Mouse (Mus musculus): ENCODE data around the gene Gm38392. TPM values are rescaled to one million over a fixed set of nuclear protein-coding genes. Genes with fewer than 3 reads are reported as not detected.

Gm38392 gene
- not detected in 2 replicates for polyA plus RNA-seq (2015; fragmentation: Nextera tagmentation; extraction: Ambion mirVana)

GRCm38 (mm10) chr3:88287110-88287509 lies at the start of gene Gm38392:
Gene Gm38392, minus strand, starts transcription at chr3:88287210.
- no peaks in the 10 kb centered on the region for H3K36me3 ChIP-seq (ENCODE audit: control insufficient read depth, insufficient read depth, low read length)
- H3K4me2 ChIP-seq (ENCODE audit: low read length), result no peak within 1 kb of the TSS
- H3K4me3 ChIP-seq (ENCODE audit: low read length), result no peak within 1 kb of the TSS
- H3K27me3 ChIP-seq (replicated peaks; ENCODE audit: control insufficient read depth, insufficient read depth, low read length), result no peaks in the 10 kb centered on the region
- no peaks in the 10 kb centered on the region for H3K4me1 ChIP-seq (ENCODE audit: control insufficient read depth, insufficient read depth, low read depth, low read length)
- H3K9me3 ChIP-seq (ENCODE audit: control insufficient read depth, low read length), result no peaks in the 10 kb centered on the region
- WGBS, result 98% methylated on average over 4 of the region's 4 CpGs
- H3K27ac ChIP-seq (ENCODE audit: low read depth, low read length), result no peak within 1 kb of the TSS
- ATAC-seq, result no peak
- no peak within 1 kb of the TSS for H3K9ac ChIP-seq (ENCODE audit: low read depth, low read length)

- Histone ChIP-seq H3K4me1 (ENCODE audit: control insufficient read depth, insufficient read depth, low read depth, low read length) (peaks cover 13% of the 10 kb centered on the region), H3K36me3 (ENCODE audit: control insufficient read depth, insufficient read depth, low read length) (no peaks in the 10 kb centered on the region), H3K27ac (ENCODE audit: low read depth, low read length) (peak within 1 kb of the TSS; percentile 96), H3K9ac (ENCODE audit: low read depth, low read length) (peak within 1 kb of the TSS; percentile 97), H3K4me3 (ENCODE audit: low read length) (peak within 1 kb of the TSS; percentile 86), H3K27me3 (replicated peaks; ENCODE audit: control insufficient read depth, insufficient read depth, low read length) (no peaks in the 10 kb centered on the region), H3K9me3 (ENCODE audit: control insufficient read depth, low read length) (no peaks in the 10 kb centered on the region), H3K4me2 (ENCODE audit: low read length) (peak within 1 kb of the TSS; percentile 69)
- peak; percentile 97 for ATAC-seq
- WGBS, result 3% methylated on average over 58 of the region's 66 CpGs
Observed at GRCm38 (mm10) chr3:88336058-88337013, 49.3 kb upstream of the Gm38392 start, which contains the start of the genes Tmem79 and Smg5. Gene Tmem79, minus strand, starts transcription at chr3:88336148. Gene Smg5, plus strand, starts transcription at chr3:88336260.

- Histone ChIP-seq H3K4me1 (ENCODE audit: control insufficient read depth, insufficient read depth, low read depth, low read length) (peaks cover 13% of the 10 kb centered on the region), H3K36me3 (ENCODE audit: control insufficient read depth, insufficient read depth, low read length) (no peaks in the 10 kb centered on the region), H3K4me3 (ENCODE audit: low read length) (peak overlapping the region; percentile 86), H3K27ac (ENCODE audit: low read depth, low read length) (peak overlapping the region; percentile 96), H3K4me2 (ENCODE audit: low read length) (peak overlapping the region; percentile 65), H3K9me3 (ENCODE audit: control insufficient read depth, low read length) (no peaks in the 10 kb centered on the region), H3K9ac (ENCODE audit: low read depth, low read length) (peak overlapping the region; percentile 68), H3K27me3 (replicated peaks; ENCODE audit: control insufficient read depth, insufficient read depth, low read length) (no peaks in the 10 kb centered on the region)
- peak; percentile 61 for ATAC-seq
- WGBS, result under 1% methylated on average over 27 of the region's 27 CpGs
Observed at GRCm38 (mm10) chr3:88335436-88336053, 48.5 kb upstream of the Gm38392 start.

DNA sequence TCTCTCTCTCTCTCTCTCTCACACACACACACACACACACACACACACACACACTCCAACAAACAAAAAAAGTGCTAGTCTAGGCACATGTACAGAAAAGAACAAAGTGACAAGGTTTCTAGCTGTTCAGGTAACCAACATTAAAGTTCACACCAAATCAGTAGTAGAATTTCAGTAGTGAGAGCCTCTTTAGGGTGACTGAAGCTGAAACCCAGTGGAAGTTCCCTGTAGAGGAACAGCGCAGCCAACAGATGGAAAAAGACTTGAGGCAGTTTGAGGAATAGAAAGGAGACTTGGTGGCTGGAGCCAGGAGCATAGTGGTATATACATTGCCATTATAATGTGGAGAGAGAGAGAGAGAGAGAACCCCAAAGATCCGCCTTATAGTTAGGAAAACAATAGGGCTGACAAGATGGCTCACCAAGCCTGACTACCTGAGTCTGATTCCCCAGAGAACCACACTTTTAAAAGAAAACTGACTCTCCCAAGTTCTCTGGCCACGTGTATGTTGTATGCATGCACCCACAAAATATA lies 48.0 kb upstream of the Gm38392 start:
- Histone ChIP-seq H3K27me3 (replicated peaks; ENCODE audit: control insufficient read depth, insufficient read depth, low read length) (no peaks in the 10 kb centered on the region), H3K36me3 (ENCODE audit: control insufficient read depth, insufficient read depth, low read length) (no peaks in the 10 kb centered on the region), H3K4me1 (ENCODE audit: control insufficient read depth, insufficient read depth, low read depth, low read length) (peaks cover 13% of the 10 kb centered on the region), H3K4me3 (ENCODE audit: low read length) (peak overlapping the region; percentile 86), H3K9me3 (ENCODE audit: control insufficient read depth, low read length) (no peaks in the 10 kb centered on the region), H3K9ac (ENCODE audit: low read depth, low read length) (peak overlapping the region; percentile 68; the same call in 1 of the 2 replicates), H3K4me2 (ENCODE audit: low read length) (peak overlapping the region; percentile 65), H3K27ac (ENCODE audit: low read depth, low read length) (0 out of 2 replicates have a peak overlapping the region, but pooled peaks have one; percentile 25)
- no peak for ATAC-seq
- 39% methylated on average over 3 of the region's 3 CpGs for WGBS

DNA sequence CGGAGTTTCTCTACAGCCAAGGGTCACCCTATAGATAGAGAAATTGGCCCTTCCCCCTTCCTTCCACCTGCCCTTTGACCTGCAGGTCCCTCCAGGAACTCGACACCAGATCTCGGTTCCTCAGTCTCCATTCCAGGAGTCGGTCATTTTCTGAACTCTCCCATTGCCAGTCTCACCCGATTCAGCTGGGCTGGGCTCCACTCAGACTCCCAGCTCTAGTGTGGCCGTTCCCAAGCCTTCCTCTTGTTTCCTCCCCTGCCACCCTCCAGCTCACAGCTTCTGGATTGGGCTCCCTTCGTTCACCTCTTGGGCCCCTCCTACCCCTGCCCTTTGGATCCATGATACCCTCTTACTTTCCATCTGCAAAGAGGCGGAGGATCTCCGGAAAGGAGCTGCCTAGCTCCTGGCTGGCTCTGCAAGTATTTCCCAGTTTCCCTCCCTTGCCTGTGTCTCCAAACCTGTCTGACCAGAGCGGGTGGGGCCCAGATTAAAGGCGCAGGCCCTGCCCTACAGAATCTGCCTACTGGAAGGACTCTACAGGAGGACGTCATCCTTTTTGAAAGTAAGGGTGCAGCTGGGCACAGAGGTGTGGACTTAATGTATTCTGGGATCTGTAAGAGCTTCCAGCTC lies 47.1 kb upstream of the Gm38392 start:
- H3K27me3 ChIP-seq (replicated peaks; ENCODE audit: control insufficient read depth, insufficient read depth, low read length), result no peaks in the 10 kb centered on the region
- H3K27ac ChIP-seq (ENCODE audit: low read depth, low read length), result no peak overlapping the region
- no peaks in the 10 kb centered on the region; the same call in 1 of the 2 replicates for H3K36me3 ChIP-seq (ENCODE audit: control insufficient read depth, insufficient read depth, low read length)
- H3K4me1 ChIP-seq (ENCODE audit: control insufficient read depth, insufficient read depth, low read depth, low read length), result peaks cover 13% of the 10 kb centered on the region
- H3K4me2 ChIP-seq (ENCODE audit: low read length), result no peak overlapping the region
- ATAC-seq, result no peak
- no peak overlapping the region for H3K9ac ChIP-seq (ENCODE audit: low read depth, low read length)
- 65% methylated on average over 12 of the region's 12 CpGs for WGBS
- no peaks in the 10 kb centered on the region for H3K9me3 ChIP-seq (ENCODE audit: control insufficient read depth, low read length)
- H3K4me3 ChIP-seq (ENCODE audit: low read length), result no peak overlapping the region

GRCm38 (mm10) chr3:88331282-88331681 lies 44.3 kb upstream of the Gm38392 start:
- H3K27me3 ChIP-seq (replicated peaks; ENCODE audit: control insufficient read depth, insufficient read depth, low read length), result no peaks in the 10 kb centered on the region
- ATAC-seq, result no peak

GRCm38 (mm10) chr3:88328956-88329355 lies 41.9 kb upstream of the Gm38392 start:
- H3K27ac ChIP-seq (ENCODE audit: low read depth, low read length), result no peak overlapping the region
- peaks cover 12% of the 10 kb centered on the region for H3K4me1 ChIP-seq (ENCODE audit: control insufficient read depth, insufficient read depth, low read depth, low read length)
- no peak overlapping the region for H3K4me3 ChIP-seq (ENCODE audit: low read length)
- H3K27me3 ChIP-seq (replicated peaks; ENCODE audit: control insufficient read depth, insufficient read depth, low read length), result no peaks in the 10 kb centered on the region
- WGBS, result 75% methylated on average over 5 of the region's 5 CpGs
- no peaks in the 10 kb centered on the region for H3K9me3 ChIP-seq (ENCODE audit: control insufficient read depth, low read length)
- ATAC-seq, result no peak
- peaks cover 5% of the 10 kb centered on the region for H3K36me3 ChIP-seq (ENCODE audit: control insufficient read depth, insufficient read depth, low read length)
- H3K4me2 ChIP-seq (ENCODE audit: low read length), result no peak overlapping the region
- H3K9ac ChIP-seq (ENCODE audit: low read depth, low read length), result no peak overlapping the region

More at GRCm38 (mm10) chr3:88331282-88331681, 44.3 kb upstream of the Gm38392 start:
- H3K9ac ChIP-seq (ENCODE audit: low read depth, low read length), result no peak overlapping the region
- H3K4me3 ChIP-seq (ENCODE audit: low read length), result no peak overlapping the region
- no peak overlapping the region for H3K4me2 ChIP-seq (ENCODE audit: low read length)
- H3K4me1 ChIP-seq (ENCODE audit: control insufficient read depth, insufficient read depth, low read depth, low read length), result peaks cover 6% of the 10 kb centered on the region
- WGBS, result 25% methylated on average over 2 of the region's 2 CpGs
- no peaks in the 10 kb centered on the region for H3K9me3 ChIP-seq (ENCODE audit: control insufficient read depth, low read length)
- H3K36me3 ChIP-seq (ENCODE audit: control insufficient read depth, insufficient read depth, low read length), result peaks cover 5% of the 10 kb centered on the region
- no peak overlapping the region for H3K27ac ChIP-seq (ENCODE audit: low read depth, low read length)

- Histone ChIP-seq H3K9ac (ENCODE audit: low read depth, low read length) (peak within 1 kb of the TSS; percentile 83), H3K36me3 (ENCODE audit: control insufficient read depth, insufficient read depth, low read length) (peaks cover 31% of the 10 kb centered on the region), H3K9me3 (ENCODE audit: control insufficient read depth, low read length) (no peaks in the 10 kb centered on the region), H3K4me2 (ENCODE audit: low read length) (peak within 1 kb of the TSS; percentile 83), H3K4me3 (ENCODE audit: low read length) (peak within 1 kb of the TSS; percentile 85), H3K4me1 (ENCODE audit: control insufficient read depth, insufficient read depth, low read depth, low read length) (peaks cover 12% of the 10 kb centered on the region), H3K27me3 (replicated peaks; ENCODE audit: control insufficient read depth, insufficient read depth, low read length) (no peaks in the 10 kb centered on the region), H3K27ac (ENCODE audit: low read depth, low read length) (peak within 1 kb of the TSS; percentile 48; the same call in 1 of the 2 replicates)
- ATAC-seq, result peak; percentile 82
- 2% methylated on average over 10 of the region's 10 CpGs for WGBS
Observed at GRCm38 (mm10) chr3:88324951-88325405, 38.0 kb upstream of the Gm38392 start, which contains the start of gene Glmp. Gene Glmp, plus strand, starts transcription at chr3:88325023.
